Mouse (Mus musculus): Measurements from ENCODE around the gene Gpr26.

Gpr26 gene

GRCm38 (mm10) chr7:131966023-131966915 is at the start of gene Gpr26:
Gene Gpr26 (plus strand): TSS chr7:131966460.
- peak in 1 of 2 experiments; percentile 42 for DNase-seq (ENCODE audit: low spot score in 2 of 2)

- DNase-seq (ENCODE audit: low spot score in 2 of 2): no peak
Observed at GRCm38 (mm10) chr7:131917384-131917783, 48.9 kb upstream of the Gpr26 start.

- DNase-seq (ENCODE audit: low spot score in 2 of 2): no peak
Observed at GRCm38 (mm10) chr7:131927288-131928050, 38.8 kb upstream of the Gpr26 start.

GRCm38 (mm10) chr7:131937611-131938010 is 28.6 kb upstream of the Gpr26 start:
- no peak for DNase-seq (ENCODE audit: low spot score in 2 of 2)

- no peak for DNase-seq (ENCODE audit: low spot score in 2 of 2)
Observed at GRCm38 (mm10) chr7:131951131-131951530, 15.1 kb upstream of the Gpr26 start.

- no peak for DNase-seq (ENCODE audit: low spot score in 2 of 2)
Observed at GRCm38 (mm10) chr7:131953402-131953801, 12.9 kb upstream of the Gpr26 start.

- DNase-seq (ENCODE audit: low spot score in 2 of 2): no peak
Observed at GRCm38 (mm10) chr7:131958705-131959104, 7.6 kb upstream of the Gpr26 start.

- no peak for DNase-seq (ENCODE audit: low spot score in 2 of 2)
Observed at GRCm38 (mm10) chr7:131960551-131960950, 5.7 kb upstream of the Gpr26 start.

- no peak for DNase-seq (ENCODE audit: low spot score in 2 of 2)
Observed at GRCm38 (mm10) chr7:131966916-131967494, 745 bp downstream of the Gpr26 start.

GRCm38 (mm10) chr7:131970255-131970654 is 4.0 kb downstream of the Gpr26 start:
- no peak for DNase-seq (ENCODE audit: low spot score in 2 of 2)

- DNase-seq (ENCODE audit: low spot score in 2 of 2): no peak
Observed at GRCm38 (mm10) chr7:131975867-131976266, 9.6 kb downstream of the Gpr26 start.

- no peak for DNase-seq (ENCODE audit: low spot score in 2 of 2)
Observed at GRCm38 (mm10) chr7:131978609-131979008, 12.3 kb downstream of the Gpr26 start.

- no peak for DNase-seq (ENCODE audit: low spot score in 2 of 2)
Observed at GRCm38 (mm10) chr7:131989056-131989455, 22.8 kb downstream of the Gpr26 start.

GRCm38 (mm10) chr7:131992226-131992625 is 26.0 kb downstream of the Gpr26 start:
- DNase-seq (ENCODE audit: low spot score in 2 of 2): no peak

- DNase-seq (ENCODE audit: low spot score in 2 of 2): no peak
Observed at GRCm38 (mm10) chr7:131992873-131993272, 26.6 kb downstream of the Gpr26 start.

- DNase-seq (ENCODE audit: low spot score in 2 of 2): no peak
Observed at GRCm38 (mm10) chr7:132005996-132006696, 39.9 kb downstream of the Gpr26 start.

GRCm38 (mm10) chr7:132009002-132009401 is 42.7 kb downstream of the Gpr26 start:
- DNase-seq (ENCODE audit: low spot score in 2 of 2): no peak

- DNase-seq (ENCODE audit: low spot score in 2 of 2): no peak
Observed at GRCm38 (mm10) chr7:132012969-132013679, 46.9 kb downstream of the Gpr26 start.

- DNase-seq (ENCODE audit: low spot score in 2 of 2): no peak
Observed at GRCm38 (mm10) chr7:132013970-132014369, 47.7 kb downstream of the Gpr26 start.

- no peak for DNase-seq (ENCODE audit: low spot score in 2 of 2)
Observed at GRCm38 (mm10) chr7:132015193-132015592, 48.9 kb downstream of the Gpr26 start.

GRCm38 (mm10) chr7:132015933-132016332 is 49.7 kb downstream of the Gpr26 start:
- no peak for DNase-seq (ENCODE audit: low spot score in 2 of 2)
